Mouse (Mus musculus) layer of hippocampus, adult 11-12 months (tissue): ENCODE measurements around the gene Dip2b.

Experiments used
- DNase-seq: peaks from one replicate; pipeline ENCODE4 v3.0.0; 2022; ENCODE audit warnings: low spot score

Dip2b gene

GRCm38 (mm10) chr15:100084882-100085281, 46.4 kb downstream of the Dip2b start:
- DNase-seq = no peak

GRCm38 (mm10) chr15:100088021-100088420, 49.6 kb downstream of the Dip2b start:
- DNase-seq = no peak

GRCm38 (mm10) chr15:100089645-100090053, 51.2 kb downstream of the Dip2b start:
- no peak for DNase-seq

GRCm38 (mm10) chr15:100091818-100092217, 53.4 kb downstream of the Dip2b start:
- DNase-seq = no peak

GRCm38 (mm10) chr15:100092258-100092657, 53.8 kb downstream of the Dip2b start:
- peak; percentile 33 for DNase-seq

GRCm38 (mm10) chr15:100096587-100097428, 58.3 kb downstream of the Dip2b start:
- no peak for DNase-seq

- DNase-seq = no peak
Observed at GRCm38 (mm10) chr15:100100336-100100735, 61.9 kb downstream of the Dip2b start.

GRCm38 (mm10) chr15:100101206-100101605, 62.7 kb downstream of the Dip2b start:
- DNase-seq = no peak

GRCm38 (mm10) chr15:100104126-100104525, 65.7 kb downstream of the Dip2b start:
- no peak for DNase-seq

GRCm38 (mm10) chr15:100108071-100108782, 69.8 kb downstream of the Dip2b start:
- no peak for DNase-seq

- no peak for DNase-seq
Observed at GRCm38 (mm10) chr15:100109916-100110315, 71.5 kb downstream of the Dip2b start.

- no peak for DNase-seq
Observed at GRCm38 (mm10) chr15:100111891-100112290, 73.4 kb downstream of the Dip2b start.

GRCm38 (mm10) chr15:100112309-100112966, 74.0 kb downstream of the Dip2b start:
- DNase-seq = no peak

- no peak for DNase-seq
Observed at GRCm38 (mm10) chr15:100113343-100114275, 75.1 kb downstream of the Dip2b start.

- DNase-seq = no peak
Observed at GRCm38 (mm10) chr15:100115416-100115815, 77.0 kb downstream of the Dip2b start.

- no peak for DNase-seq
Observed at GRCm38 (mm10) chr15:100116325-100116724, 77.9 kb downstream of the Dip2b start.

GRCm38 (mm10) chr15:100119225-100119788, 80.8 kb downstream of the Dip2b start:
- DNase-seq = no peak

- DNase-seq = no peak
Observed at GRCm38 (mm10) chr15:100121437-100121836, 83.0 kb downstream of the Dip2b start.

- no peak for DNase-seq
Observed at GRCm38 (mm10) chr15:100123867-100124266, 85.4 kb downstream of the Dip2b start.

- no peak for DNase-seq
Observed at GRCm38 (mm10) chr15:100125245-100125644, 86.8 kb downstream of the Dip2b start.

- peak; percentile 91 for DNase-seq
Observed at GRCm38 (mm10) chr15:100126456-100127107, 88.1 kb downstream of the Dip2b start.
